Mouse (Mus musculus): Measurements from ENCODE around the gene Osbp2. TPM values are rescaled to one million over a fixed set of nuclear protein-coding genes. Genes with fewer than 3 reads are reported as not detected.
A peak's percentile ranks its signal among the peaks of the same experiment; 100 is the strongest.

The Osbp2 gene
- total RNA-seq, 1 experiment from 2014 or later = not detected

GRCm38 (mm10) chr11:3733933-3734636, 129.6 kb downstream of the Osbp2 start:
- no peak for ATAC-seq (replicated peaks; ENCODE audit: insufficient number of reproducible peaks, low FRiP score, low TSS enrichment, poor library complexity, severe bottlenecking)

DNA sequence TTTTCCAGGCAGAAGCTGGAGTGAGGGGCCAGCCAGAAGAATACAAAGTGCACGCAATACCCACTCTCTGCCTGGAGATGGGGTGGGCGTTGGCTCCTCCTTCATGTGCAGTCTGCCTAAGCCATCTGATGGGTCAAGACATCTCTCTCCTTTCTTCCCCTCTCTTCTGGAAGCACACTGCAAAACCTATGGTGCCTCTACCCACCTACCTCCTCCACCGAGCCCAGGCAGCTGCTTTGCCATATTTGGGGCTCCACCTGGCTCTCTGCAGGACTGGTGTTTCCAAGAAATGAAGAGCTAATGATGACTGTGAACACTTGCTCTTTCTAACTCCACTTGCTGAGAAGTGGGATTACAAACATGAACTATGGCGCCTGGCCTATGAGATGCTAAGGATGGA, 132.2 kb downstream of the Osbp2 start:
- ATAC-seq (replicated peaks; ENCODE audit: insufficient number of reproducible peaks, low FRiP score, low TSS enrichment, poor library complexity, severe bottlenecking) = no peak

- ATAC-seq (replicated peaks; ENCODE audit: insufficient number of reproducible peaks, low FRiP score, low TSS enrichment, poor library complexity, severe bottlenecking) = no peak
Measured at GRCm38 (mm10) chr11:3727438-3728105, 136.1 kb downstream of the Osbp2 start.

GRCm38 (mm10) chr11:3725331-3726054, 138.2 kb downstream of the Osbp2 start:
- no peak for ATAC-seq (replicated peaks; ENCODE audit: insufficient number of reproducible peaks, low FRiP score, low TSS enrichment, poor library complexity, severe bottlenecking)

DNA sequence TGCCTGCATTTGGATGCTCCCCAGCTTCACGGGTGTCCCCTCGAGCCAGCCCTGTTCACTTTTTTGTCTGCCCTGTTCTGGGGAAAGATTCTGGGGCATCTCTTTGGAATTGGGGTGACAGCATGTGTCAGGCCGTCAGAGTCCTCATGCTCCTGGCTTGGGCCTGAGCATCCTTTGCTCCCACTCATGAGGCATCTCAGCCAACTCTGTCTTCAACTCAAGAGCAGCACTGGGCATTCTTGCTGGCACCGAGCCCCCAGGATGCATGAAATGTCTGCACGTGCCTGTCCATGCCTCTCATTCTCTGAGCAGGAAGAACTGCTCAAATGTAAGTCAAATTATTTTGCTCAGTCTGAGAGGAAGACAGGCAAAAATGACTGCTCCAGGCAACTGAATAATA, 139.0 kb downstream of the Osbp2 start:
- ATAC-seq (replicated peaks; ENCODE audit: insufficient number of reproducible peaks, low FRiP score, low TSS enrichment, poor library complexity, severe bottlenecking) = no peak

- no peak for ATAC-seq (replicated peaks; ENCODE audit: insufficient number of reproducible peaks, low FRiP score, low TSS enrichment, poor library complexity, severe bottlenecking)
Measured at GRCm38 (mm10) chr11:3723910-3724309, 139.8 kb downstream of the Osbp2 start.

- no peak for ATAC-seq (replicated peaks; ENCODE audit: insufficient number of reproducible peaks, low FRiP score, low TSS enrichment, poor library complexity, severe bottlenecking)
Measured at GRCm38 (mm10) chr11:3722861-3723260, 140.8 kb downstream of the Osbp2 start.

GRCm38 (mm10) chr11:3722036-3722435, 141.7 kb downstream of the Osbp2 start:
- ATAC-seq (replicated peaks; ENCODE audit: insufficient number of reproducible peaks, low FRiP score, low TSS enrichment, poor library complexity, severe bottlenecking) = no peak

DNA sequence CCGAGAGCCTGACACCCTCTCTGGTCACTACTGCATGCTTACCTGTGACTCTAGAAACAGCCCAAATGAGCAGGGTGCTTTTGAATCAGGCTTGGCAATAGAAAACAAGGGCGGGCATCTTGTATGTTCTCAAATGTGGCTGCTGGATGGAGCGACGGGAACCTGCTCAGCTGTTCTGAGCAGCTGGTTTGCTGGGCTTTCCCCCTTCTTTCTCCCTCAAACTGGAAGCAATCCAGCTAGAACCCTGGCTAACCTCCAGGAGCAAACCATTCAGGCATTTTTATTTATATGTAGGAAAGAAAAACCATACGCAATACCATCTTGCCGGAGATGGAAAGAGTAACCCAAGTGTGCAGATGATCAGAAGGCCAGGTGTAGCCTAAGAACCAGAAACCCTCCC, 147.0 kb downstream of the Osbp2 start:
- ATAC-seq (replicated peaks; ENCODE audit: insufficient number of reproducible peaks, low FRiP score, low TSS enrichment, poor library complexity, severe bottlenecking) = no peak

- ATAC-seq (replicated peaks; ENCODE audit: insufficient number of reproducible peaks, low FRiP score, low TSS enrichment, poor library complexity, severe bottlenecking) = peak; percentile 58
Measured at GRCm38 (mm10) chr11:3714486-3714885, 149.2 kb downstream of the Osbp2 start.

DNA sequence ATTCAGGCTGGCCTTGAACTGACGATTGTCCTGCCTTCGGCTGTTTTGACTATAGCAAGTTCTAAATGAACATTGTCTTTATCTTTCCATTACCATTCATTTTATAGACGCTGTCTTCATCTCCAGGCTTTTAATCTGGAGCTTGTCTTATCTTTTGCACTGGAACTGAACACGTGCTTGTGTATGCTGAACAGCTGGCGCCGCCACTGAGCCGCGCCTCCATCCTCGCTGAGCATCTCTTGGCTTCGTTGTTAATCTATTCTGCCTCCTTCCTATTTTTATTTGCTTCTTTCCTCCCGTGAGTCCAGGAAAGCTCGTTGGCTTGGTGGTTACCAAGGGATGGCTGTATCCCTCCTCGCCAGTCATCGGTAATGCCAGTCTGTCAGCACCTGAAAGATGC, 153.5 kb downstream of the Osbp2 start:
- ATAC-seq (replicated peaks; ENCODE audit: insufficient number of reproducible peaks, low FRiP score, low TSS enrichment, poor library complexity, severe bottlenecking) = no peak

DNA sequence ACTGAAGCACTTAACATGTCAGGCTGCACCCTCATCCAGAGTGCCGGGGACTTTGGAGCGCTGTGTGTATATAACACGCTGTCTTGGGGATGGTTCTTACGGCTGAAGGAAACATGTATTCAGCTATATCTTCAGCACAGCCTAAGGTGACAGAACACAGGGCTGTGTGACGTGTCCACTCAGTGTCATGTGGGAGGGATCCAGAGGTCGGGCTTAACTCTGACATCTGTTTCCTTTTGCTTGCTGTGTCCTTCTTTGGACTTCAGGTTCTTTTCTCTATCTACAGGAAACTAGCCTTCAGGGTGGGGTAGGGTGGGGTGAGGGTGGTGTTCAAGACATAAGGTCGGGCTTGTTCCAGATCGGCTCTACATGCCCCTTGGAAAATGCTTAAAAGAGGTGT, 156.6 kb downstream of the Osbp2 start:
- no peak for ATAC-seq (replicated peaks; ENCODE audit: insufficient number of reproducible peaks, low FRiP score, low TSS enrichment, poor library complexity, severe bottlenecking)

DNA sequence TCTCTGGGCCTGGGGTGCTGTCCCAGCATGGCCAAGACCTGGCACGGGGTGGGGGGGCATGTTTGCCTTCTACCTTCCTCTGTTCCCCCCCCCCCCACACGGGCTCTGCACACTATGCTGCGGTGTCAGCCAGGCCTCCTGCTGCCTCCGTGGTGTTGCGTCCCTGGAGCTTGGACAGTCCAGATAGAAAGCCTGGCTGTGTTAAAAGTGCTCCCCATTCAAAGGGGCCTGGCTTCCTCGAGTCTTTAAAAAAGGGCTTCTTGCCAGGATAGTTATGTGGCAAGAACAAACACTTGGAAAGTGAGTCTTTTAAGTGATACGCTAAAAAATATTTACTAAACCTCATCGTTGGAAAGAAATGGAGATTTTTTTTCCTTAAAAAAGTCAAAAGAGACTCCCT, 159.3 kb downstream of the Osbp2 start:
- no peak for ATAC-seq (replicated peaks; ENCODE audit: insufficient number of reproducible peaks, low FRiP score, low TSS enrichment, poor library complexity, severe bottlenecking)

GRCm38 (mm10) chr11:3703089-3703992, 160.4 kb downstream of the Osbp2 start:
- ATAC-seq (replicated peaks; ENCODE audit: insufficient number of reproducible peaks, low FRiP score, low TSS enrichment, poor library complexity, severe bottlenecking) = no peak

- no peak for ATAC-seq (replicated peaks; ENCODE audit: insufficient number of reproducible peaks, low FRiP score, low TSS enrichment, poor library complexity, severe bottlenecking)
Measured at GRCm38 (mm10) chr11:3697441-3697840, 166.3 kb downstream of the Osbp2 start.

DNA sequence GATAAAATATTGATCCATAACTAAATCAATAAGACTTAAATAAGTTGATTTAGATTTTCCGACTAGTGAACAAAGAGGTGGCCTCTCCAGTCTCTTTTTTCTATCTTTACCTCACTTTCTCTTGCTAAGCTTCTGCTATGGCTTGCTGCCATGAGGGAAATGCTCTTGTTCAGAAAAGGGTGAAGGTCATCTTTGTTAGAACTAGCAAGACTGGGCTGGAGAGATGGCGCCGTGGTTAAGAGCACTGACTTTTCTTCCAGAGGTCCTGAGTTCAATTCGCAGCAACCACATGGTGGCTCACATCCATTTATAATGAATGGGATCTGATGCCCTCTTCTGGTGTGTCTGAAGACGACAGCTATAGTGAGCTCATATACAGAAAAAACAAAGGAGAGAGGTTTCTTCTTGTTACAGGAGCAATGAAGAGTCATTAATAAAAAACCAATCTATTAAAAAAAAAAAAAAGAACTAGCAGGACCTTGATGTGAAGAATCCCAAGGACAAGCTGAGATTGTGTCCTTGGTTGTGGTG, 167.6 kb downstream of the Osbp2 start:
- no peak for ATAC-seq (replicated peaks; ENCODE audit: insufficient number of reproducible peaks, low FRiP score, low TSS enrichment, poor library complexity, severe bottlenecking)

DNA sequence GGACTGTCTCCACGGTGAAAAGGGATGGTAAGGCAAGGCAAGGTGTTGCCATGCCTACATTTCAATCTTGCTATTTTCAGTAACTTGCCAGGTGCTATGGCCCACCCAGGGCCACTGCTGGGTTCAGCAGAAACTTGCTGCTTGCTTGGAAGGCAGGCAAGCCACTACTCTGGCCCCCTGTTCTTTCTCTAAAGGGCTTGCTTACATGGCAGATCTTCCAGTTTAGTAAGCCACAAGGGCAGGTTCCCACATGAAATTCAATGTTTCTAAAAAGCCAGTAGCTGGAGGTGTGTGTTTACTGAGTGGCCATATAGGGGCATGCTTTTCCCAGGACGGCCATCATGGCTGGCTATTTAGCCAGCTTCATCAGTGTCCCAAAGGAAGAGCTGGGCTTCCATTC, 172.0 kb downstream of the Osbp2 start:
- ATAC-seq (replicated peaks; ENCODE audit: insufficient number of reproducible peaks, low FRiP score, low TSS enrichment, poor library complexity, severe bottlenecking) = no peak

DNA sequence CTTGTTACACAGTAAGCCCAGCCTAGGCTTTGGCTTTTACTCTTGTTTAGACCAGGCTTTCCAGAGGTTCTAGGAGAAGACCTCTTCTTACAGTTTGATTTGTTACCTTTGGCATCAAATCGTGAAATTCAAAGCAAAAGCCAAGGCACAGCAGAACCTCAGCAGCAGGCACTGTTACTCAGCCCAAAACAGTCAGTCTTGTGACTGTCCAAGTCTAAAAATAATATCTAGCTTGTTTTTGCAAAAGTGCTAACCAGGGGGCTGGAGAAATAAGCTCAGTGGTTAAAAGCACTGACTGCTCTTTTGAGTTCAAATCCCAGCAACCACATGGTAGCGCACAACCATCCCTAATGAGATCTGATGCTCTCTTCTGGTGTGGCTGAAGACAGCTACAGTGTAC, 176.8 kb downstream of the Osbp2 start:
- no peak for ATAC-seq (replicated peaks; ENCODE audit: insufficient number of reproducible peaks, low FRiP score, low TSS enrichment, poor library complexity, severe bottlenecking)

GRCm38 (mm10) chr11:3686318-3686717, 177.4 kb downstream of the Osbp2 start:
- no peak for ATAC-seq (replicated peaks; ENCODE audit: insufficient number of reproducible peaks, low FRiP score, low TSS enrichment, poor library complexity, severe bottlenecking)
